Mouse (Mus musculus): ENCODE data around the gene Clcn2. TPM values are rescaled to one million over a fixed set of nuclear protein-coding genes. Genes with fewer than 3 reads are reported as not detected.
"Not testable (repeated sequence)": the region's sequence is repeated elsewhere in the genome, so short reads cannot be mapped to it uniquely, and the experiment has no call there.

The Clcn2 gene
- total and polyA plus RNA-seq, 2 experiments from 2014 or later, result 14.1 to 47.9 TPM

- Histone ChIP-seq H3K36me3 (ENCODE audit: insufficient read depth) (peaks cover 69% of the 10 kb centered on the region), H3K27me3 (ENCODE audit: insufficient read depth, low read length) (no peaks in the 10 kb centered on the region), H3K9ac (no peak overlapping the region), H3K4me1 (ENCODE audit: insufficient read depth) (peaks cover 9% of the 10 kb centered on the region; the same call in 1 of the 2 replicates), H3K4me2 (ENCODE audit: low read depth) (no peak overlapping the region), H3K4me3 (ENCODE audit: low read depth, low read length) (no peak overlapping the region), H3K9me3 (ENCODE audit: low read length) (no peaks in the 10 kb centered on the region), H3K27ac (ENCODE audit: low read depth, low read length) (no peak overlapping the region)
- DNase-seq (peak; percentile 14), ATAC-seq (no peak)
- peak; percentile 41 for TF ChIP-seq CTCF (IDR thresholded peaks at IDR 0.05; ENCODE audit: low read depth)
- 86% methylated on average over 4 of the region's 4 CpGs for WGBS
Measured at GRCm38 (mm10) chr16:20676702-20677101, 40.8 kb downstream of the Clcn2 start.

- WGBS, result 86% methylated on average over 6 of the region's 6 CpGs
- H3K9me3 ChIP-seq (ENCODE audit: low read length), result no peaks in the 10 kb centered on the region
- no peak for TF ChIP-seq CTCF (IDR thresholded peaks at IDR 0.05; ENCODE audit: low read depth)
- DNase-seq (no peak), ATAC-seq (no peak)
- H3K9ac ChIP-seq, result no peak overlapping the region
- peaks cover 54% of the 10 kb centered on the region for H3K36me3 ChIP-seq (ENCODE audit: insufficient read depth)
- no peak overlapping the region for H3K27ac ChIP-seq (ENCODE audit: low read depth, low read length)
- no peaks in the 10 kb centered on the region for H3K27me3 ChIP-seq (ENCODE audit: insufficient read depth, low read length)
- no peak overlapping the region for H3K4me3 ChIP-seq (ENCODE audit: low read depth, low read length)
- peaks cover 9% of the 10 kb centered on the region; the same call in 1 of the 2 replicates for H3K4me1 ChIP-seq (ENCODE audit: insufficient read depth)
- H3K4me2 ChIP-seq (ENCODE audit: low read depth), result no peak overlapping the region
Measured at GRCm38 (mm10) chr16:20675213-20675612, 42.3 kb downstream of the Clcn2 start.

GRCm38 (mm10) chr16:20673706-20674303 lies 43.7 kb downstream of the Clcn2 start:
- no peaks in the 10 kb centered on the region for H3K9me3 ChIP-seq (ENCODE audit: low read length)
- H3K27ac ChIP-seq (ENCODE audit: low read depth, low read length), result peak overlapping the region; percentile 91
- peak overlapping the region; percentile 84 for H3K9ac ChIP-seq
- no peak for TF ChIP-seq CTCF (IDR thresholded peaks at IDR 0.05; ENCODE audit: low read depth)
- DNase-seq (peak; percentile 6), ATAC-seq (no peak)
- H3K4me3 ChIP-seq (ENCODE audit: low read depth, low read length), result peak overlapping the region; percentile 89
- WGBS, result 16% methylated on average over 14 of the region's 14 CpGs
- H3K36me3 ChIP-seq (ENCODE audit: insufficient read depth), result peaks cover 41% of the 10 kb centered on the region
- peak overlapping the region; percentile 85 for H3K4me2 ChIP-seq (ENCODE audit: low read depth)
- H3K27me3 ChIP-seq (ENCODE audit: insufficient read depth, low read length), result no peaks in the 10 kb centered on the region
- peaks cover 9% of the 10 kb centered on the region; the same call in 1 of the 2 replicates for H3K4me1 ChIP-seq (ENCODE audit: insufficient read depth)

- Histone ChIP-seq H3K4me1 (ENCODE audit: insufficient read depth) (peaks cover 9% of the 10 kb centered on the region; the same call in 1 of the 2 replicates), H3K27me3 (ENCODE audit: insufficient read depth, low read length) (no peaks in the 10 kb centered on the region), H3K36me3 (ENCODE audit: insufficient read depth) (peaks cover 34% of the 10 kb centered on the region), H3K9ac (peak overlapping the region; percentile 84), H3K9me3 (ENCODE audit: low read length) (no peaks in the 10 kb centered on the region), H3K4me2 (ENCODE audit: low read depth) (peak overlapping the region; percentile 85), H3K27ac (ENCODE audit: low read depth, low read length) (peak overlapping the region; percentile 91), H3K4me3 (ENCODE audit: low read depth, low read length) (peak overlapping the region; percentile 89)
- no peak; the same call in 1 of the 2 replicates for ATAC-seq
- TF ChIP-seq CTCF (IDR thresholded peaks at IDR 0.05; ENCODE audit: low read depth), result no peak
- WGBS, result 4% methylated on average over 58 of the region's 78 CpGs
- peak; percentile 24 for DNase-seq
Measured at GRCm38 (mm10) chr16:20672965-20673705, 44.4 kb downstream of the Clcn2 start.

- Histone ChIP-seq H3K27me3 (ENCODE audit: insufficient read depth, low read length) (no peaks in the 10 kb centered on the region), H3K4me3 (ENCODE audit: low read depth, low read length) (peak overlapping the region; percentile 89), H3K9me3 (ENCODE audit: low read length) (no peaks in the 10 kb centered on the region), H3K36me3 (ENCODE audit: insufficient read depth) (peaks cover 28% of the 10 kb centered on the region), H3K9ac (peak overlapping the region; percentile 84), H3K4me2 (ENCODE audit: low read depth) (peak overlapping the region; percentile 85), H3K27ac (ENCODE audit: low read depth, low read length) (peak overlapping the region; percentile 91), H3K4me1 (ENCODE audit: insufficient read depth) (peaks cover 9% of the 10 kb centered on the region; the same call in 1 of the 2 replicates)
- DNase-seq (peak; percentile 95), ATAC-seq (peak; percentile 98)
- under 1% methylated on average over 27 of the region's 38 CpGs for WGBS
- no peak for TF ChIP-seq CTCF (IDR thresholded peaks at IDR 0.05; ENCODE audit: low read depth)
Measured at GRCm38 (mm10) chr16:20672500-20672902, 45.0 kb downstream of the Clcn2 start.

- H3K4me3 ChIP-seq (ENCODE audit: low read depth, low read length), result peak overlapping the region; percentile 89
- no peak overlapping the region for H3K27ac ChIP-seq (ENCODE audit: low read depth, low read length)
- WGBS, result 20% methylated on average over 6 of the region's 6 CpGs
Measured at GRCm38 (mm10) chr16:20671886-20672285, 45.7 kb downstream of the Clcn2 start.

GRCm38 (mm10) chr16:20670291-20670690 lies 47.3 kb downstream of the Clcn2 start:
- 91% methylated on average over 3 of the region's 3 CpGs for WGBS
- Histone ChIP-seq H3K4me1 (ENCODE audit: insufficient read depth) (peaks cover 9% of the 10 kb centered on the region; the same call in 1 of the 2 replicates), H3K36me3 (ENCODE audit: insufficient read depth) (peaks cover 10% of the 10 kb centered on the region; the same call in 1 of the 2 replicates), H3K27me3 (ENCODE audit: insufficient read depth, low read length) (no peaks in the 10 kb centered on the region), H3K4me3 (ENCODE audit: low read depth, low read length) (no peak overlapping the region), H3K9me3 (ENCODE audit: low read length) (no peaks in the 10 kb centered on the region), H3K4me2 (ENCODE audit: low read depth) (no peak overlapping the region), H3K27ac (ENCODE audit: low read depth, low read length) (no peak overlapping the region), H3K9ac (no peak overlapping the region)
- DNase-seq (no peak), ATAC-seq (no peak)
- no peak for TF ChIP-seq CTCF (IDR thresholded peaks at IDR 0.05; ENCODE audit: low read depth)

More at GRCm38 (mm10) chr16:20671886-20672285, 45.7 kb downstream of the Clcn2 start:
- Histone ChIP-seq H3K4me1 (ENCODE audit: insufficient read depth) (peaks cover 9% of the 10 kb centered on the region; the same call in 1 of the 2 replicates), H3K9ac (no peak overlapping the region), H3K4me2 (ENCODE audit: low read depth) (peak overlapping the region; percentile 85), H3K36me3 (ENCODE audit: insufficient read depth) (peaks cover 23% of the 10 kb centered on the region), H3K9me3 (ENCODE audit: low read length) (no peaks in the 10 kb centered on the region), H3K27me3 (ENCODE audit: insufficient read depth, low read length) (no peaks in the 10 kb centered on the region)
- no peak for TF ChIP-seq CTCF (IDR thresholded peaks at IDR 0.05; ENCODE audit: low read depth)
- ATAC-seq (no peak), DNase-seq (no peak)

GRCm38 (mm10) chr16:20668013-20668412 lies 49.5 kb downstream of the Clcn2 start, which contains the start of gene Eif4g1:
Gene Eif4g1 (plus strand): TSS chr16:20668313.
- not testable (repeated sequence) for H3K27ac ChIP-seq (ENCODE audit: low read depth, low read length); H3K36me3 ChIP-seq (ENCODE audit: insufficient read depth); DNase-seq; H3K9ac ChIP-seq; H3K4me2 ChIP-seq (ENCODE audit: low read depth); H3K4me3 ChIP-seq (ENCODE audit: low read depth, low read length); H3K4me1 ChIP-seq (ENCODE audit: insufficient read depth); H3K9me3 ChIP-seq (ENCODE audit: low read length); H3K27me3 ChIP-seq (ENCODE audit: insufficient read depth, low read length); ATAC-seq
- 97% methylated on average over 3 of the region's 6 CpGs for WGBS

Measured in forebrain, postnatal 0 days (tissue).